Mouse (Mus musculus) embryo, embryonic 10 days (tissue): ENCODE data around the gene Med10.

Experiments
- DNase-seq: peaks from one replicate; pipeline ENCODE4 v3.0.0-alpha.2; 2015; ENCODE audit warnings: low spot score

Gene Med10

GRCm38 (mm10) chr13:69802095-69802494 lies at the start of gene Med10:
Med10 (plus strand) TSS chr13:69802395.
- no peak for DNase-seq

DNA sequence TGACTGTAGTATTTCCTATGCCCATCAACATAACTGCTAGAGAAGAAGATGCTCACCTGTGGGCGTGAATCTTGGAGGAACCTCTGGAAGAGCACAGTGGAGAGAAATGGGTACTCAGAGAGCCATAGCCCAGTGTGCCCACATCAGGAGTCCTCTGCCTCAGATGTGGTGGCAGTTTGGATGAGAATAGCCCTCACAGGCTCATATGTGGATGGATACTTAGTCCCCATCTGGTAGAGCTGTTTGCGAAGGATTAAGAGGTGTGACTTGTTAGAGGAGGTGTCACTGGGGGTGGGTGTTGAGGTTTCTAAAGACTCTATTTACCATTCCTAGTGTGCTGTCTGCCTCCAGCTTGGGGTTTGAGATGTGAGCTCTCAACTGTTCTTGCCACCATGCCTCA lies 49.3 kb upstream of the Med10 start:
- DNase-seq = no peak

DNA sequence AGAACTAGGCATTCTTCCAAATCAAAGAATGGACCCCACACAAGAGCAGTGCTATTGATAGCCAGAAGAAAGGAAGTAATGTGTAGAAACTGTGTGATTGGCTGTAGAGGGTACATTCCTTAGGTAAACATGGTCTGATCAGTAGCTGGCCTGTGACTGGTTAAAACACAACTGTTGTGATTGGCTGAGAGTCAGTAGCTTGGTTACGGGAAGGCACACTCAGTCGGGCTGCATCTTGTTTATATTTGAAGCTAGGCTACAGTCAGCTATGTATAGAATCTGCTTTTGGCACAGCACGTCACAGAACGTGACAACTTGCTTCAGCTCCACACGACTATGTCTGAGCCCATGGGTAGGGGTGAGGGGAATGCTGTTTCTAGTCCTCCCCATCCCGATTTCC lies 43.2 kb upstream of the Med10 start:
- DNase-seq = no peak

- DNase-seq = no peak
Observed at GRCm38 (mm10) chr13:69761393-69761792, 40.8 kb upstream of the Med10 start.

- no peak for DNase-seq
Observed at GRCm38 (mm10) chr13:69764646-69765045, 37.5 kb upstream of the Med10 start.

GRCm38 (mm10) chr13:69768152-69768551 lies 34.0 kb upstream of the Med10 start:
- DNase-seq = no peak

- DNase-seq = no peak
Observed at GRCm38 (mm10) chr13:69770538-69771456, 31.4 kb upstream of the Med10 start.

GRCm38 (mm10) chr13:69772358-69772757 lies 29.8 kb upstream of the Med10 start:
- DNase-seq = no peak

- DNase-seq = no peak
Observed at GRCm38 (mm10) chr13:69778221-69778620, 24.0 kb upstream of the Med10 start.

- no peak for DNase-seq
Observed at GRCm38 (mm10) chr13:69788704-69789103, 13.5 kb upstream of the Med10 start.

DNA sequence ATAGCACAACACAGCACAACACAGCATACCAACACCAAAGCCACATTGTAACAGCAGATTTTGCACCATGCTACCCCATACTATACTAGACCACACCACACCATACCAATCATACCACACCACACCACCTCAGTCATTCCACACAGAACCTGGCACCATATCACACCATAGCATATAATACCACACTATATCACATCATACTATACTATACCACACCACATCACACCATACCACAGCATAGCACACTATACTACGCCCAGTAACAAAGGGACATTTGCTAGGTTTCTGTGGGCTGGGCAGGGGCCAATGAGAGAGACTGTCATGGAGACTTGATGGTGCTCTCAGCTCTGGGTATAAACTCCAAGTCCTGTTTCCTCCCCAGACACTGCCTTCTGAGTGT lies 10.4 kb upstream of the Med10 start:
- DNase-seq = no peak

- DNase-seq = peak; percentile 31
Observed at GRCm38 (mm10) chr13:69792541-69793009, 9.6 kb upstream of the Med10 start.

DNA sequence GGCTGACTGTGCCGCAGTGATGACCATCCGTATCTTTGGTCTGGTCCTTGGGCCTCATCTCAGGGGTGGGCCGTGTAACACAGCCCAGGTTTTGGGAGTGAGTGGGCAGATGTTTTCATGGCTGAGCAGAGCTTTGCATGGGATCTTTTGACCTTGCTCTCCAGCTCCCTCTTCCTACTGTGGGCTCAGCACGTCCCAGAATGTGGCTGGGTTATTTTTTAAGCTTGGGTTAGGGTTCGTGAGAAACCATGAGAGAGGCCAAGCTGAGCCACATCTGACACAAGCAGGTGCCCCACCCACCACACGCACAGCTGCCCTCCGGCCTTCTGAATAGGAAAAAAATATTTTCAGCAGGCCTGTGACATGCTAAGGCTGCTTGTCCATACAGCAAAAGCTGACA lies 7.4 kb upstream of the Med10 start:
- no peak for DNase-seq

DNA sequence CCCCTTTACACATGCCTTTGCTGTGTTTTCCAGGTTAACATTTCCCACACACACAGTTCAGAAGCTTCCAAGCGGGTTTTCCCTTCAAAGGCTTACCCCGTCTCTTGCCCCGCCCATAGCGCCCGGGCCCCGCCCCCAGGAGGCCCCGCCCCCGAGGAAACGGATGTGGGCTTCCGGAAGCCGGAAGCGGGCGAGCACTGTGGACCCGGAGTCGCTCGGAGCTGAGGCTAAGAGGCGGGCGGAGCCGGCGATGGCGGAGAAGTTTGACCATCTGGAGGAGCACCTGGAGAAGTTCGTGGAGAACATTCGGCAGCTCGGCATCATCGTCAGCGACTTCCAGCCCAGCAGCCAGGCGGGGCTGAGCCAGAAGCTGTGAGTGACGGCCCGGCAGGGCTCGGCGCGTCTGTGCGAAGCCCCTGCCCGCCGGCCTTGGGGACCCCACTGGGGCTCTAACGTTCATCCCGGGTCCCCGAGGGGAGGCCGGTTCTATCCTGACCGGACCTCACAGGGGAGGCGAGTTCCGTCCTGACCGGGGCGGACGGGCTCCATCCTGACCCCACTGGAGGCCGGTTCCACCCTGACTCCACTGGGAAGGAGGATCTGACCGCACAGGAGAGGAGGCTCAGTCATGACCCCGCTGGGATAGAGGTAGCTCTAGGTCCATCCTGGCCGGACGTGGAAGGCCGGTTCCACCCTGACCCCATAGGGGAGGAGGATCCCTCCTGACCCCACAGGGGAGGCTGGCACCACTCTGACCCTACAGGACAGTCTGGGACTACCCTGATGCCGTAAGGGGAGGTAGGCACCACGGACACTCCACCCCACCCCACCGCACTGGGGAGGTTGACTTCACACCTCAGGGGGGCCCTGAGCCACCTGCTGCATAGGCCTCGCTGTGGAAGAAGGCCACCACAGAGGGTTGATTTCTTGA lies 7.8 kb downstream of the Med10 start:
- peak; percentile 78 for DNase-seq

DNA sequence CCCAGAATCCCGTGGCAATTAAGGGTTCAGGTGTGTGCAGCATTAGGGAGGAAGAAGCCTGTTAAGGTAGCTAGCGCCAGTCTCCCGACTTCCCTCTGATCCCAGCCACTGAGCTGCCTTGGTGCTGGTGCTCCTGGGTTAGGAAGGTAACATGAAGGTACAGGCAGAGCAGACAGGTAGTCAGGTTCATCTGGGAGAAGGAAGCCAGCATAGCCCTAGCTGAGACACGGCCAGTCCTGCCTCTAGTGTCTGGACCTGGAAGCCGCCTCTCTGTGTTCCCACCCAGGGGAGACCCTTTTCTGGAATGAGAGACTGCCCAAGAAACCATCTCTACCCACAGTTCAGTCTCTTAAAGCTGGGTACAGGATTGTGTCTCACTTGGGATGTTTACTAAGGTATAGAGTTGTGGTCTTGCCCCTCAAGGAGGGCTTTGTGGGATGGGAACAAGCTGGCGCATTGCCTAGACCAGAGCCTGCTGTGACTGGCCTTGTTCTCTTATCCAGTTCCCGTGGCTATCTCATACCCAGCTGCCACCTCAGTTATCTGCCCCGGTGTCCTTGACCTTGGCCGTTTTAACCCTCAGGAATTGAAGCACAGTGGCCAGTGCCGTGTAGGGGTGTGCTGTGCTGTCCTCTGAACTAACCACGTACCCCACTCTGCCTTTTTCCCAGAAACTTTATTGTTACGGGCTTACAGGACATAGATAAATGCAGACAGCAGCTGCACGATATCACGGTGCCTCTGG lies 8.9 kb downstream of the Med10 start:
- DNase-seq = no peak

GRCm38 (mm10) chr13:69813870-69814269 lies 11.7 kb downstream of the Med10 start:
- no peak for DNase-seq

- no peak for DNase-seq
Observed at GRCm38 (mm10) chr13:69818306-69818705, 16.1 kb downstream of the Med10 start.

GRCm38 (mm10) chr13:69821169-69821822 lies 19.1 kb downstream of the Med10 start:
- no peak for DNase-seq

GRCm38 (mm10) chr13:69823920-69824637 lies 21.9 kb downstream of the Med10 start:
- DNase-seq = no peak

GRCm38 (mm10) chr13:69825396-69826095 lies 23.4 kb downstream of the Med10 start:
- DNase-seq = peak; percentile 35
